Mouse (Mus musculus) frontal cortex, postnatal 36 days (tissue): Measurements from ENCODE around the gene Tas2r124.

Source experiments
- DNase-seq, 2 experiments: peaks; one replicate each; pipeline ENCODE4 v3.0.0; 2022; ENCODE audit warnings: low spot score in 2 of 2

Tas2r124 gene

GRCm38 (mm10) chr6:132754430-132754829 is at the start of gene Tas2r124:
Gene Tas2r124 (plus strand): TSS chr6:132754730.
- DNase-seq: no peak

- no peak for DNase-seq
Observed at GRCm38 (mm10) chr6:132711828-132712227, 42.7 kb upstream of the Tas2r124 start, which contains the start of gene Tas2r122. Gene Tas2r122 (minus strand): TSS chr6:132711928.

GRCm38 (mm10) chr6:132737935-132738334 is 16.6 kb upstream of the Tas2r124 start, which contains the start of gene Tas2r115:
Gene Tas2r115 (minus strand): TSS chr6:132738035.
- no peak for DNase-seq

GRCm38 (mm10) chr6:132750206-132750605 is 4.3 kb upstream of the Tas2r124 start:
- no peak for DNase-seq

- no peak for DNase-seq
Observed at GRCm38 (mm10) chr6:132761831-132762230, 7.3 kb downstream of the Tas2r124 start, which contains the start of gene Tas2r102. Gene Tas2r102 (plus strand): TSS chr6:132762131.

GRCm38 (mm10) chr6:132778062-132778461 is 23.5 kb downstream of the Tas2r124 start, which contains the start of gene Tas2r136:
Gene Tas2r136 (minus strand): TSS chr6:132778162.
- DNase-seq: no peak

- no peak for DNase-seq
Observed at GRCm38 (mm10) chr6:132795393-132795792, 40.9 kb downstream of the Tas2r124 start.

GRCm38 (mm10) chr6:132802518-132802917 is 48.0 kb downstream of the Tas2r124 start, which contains the start of gene Tas2r117:
Gene Tas2r117 (plus strand): TSS chr6:132802818.
- no peak for DNase-seq
